Mouse (Mus musculus): ENCODE data around the gene Reps2.

Reps2 gene

DNA sequence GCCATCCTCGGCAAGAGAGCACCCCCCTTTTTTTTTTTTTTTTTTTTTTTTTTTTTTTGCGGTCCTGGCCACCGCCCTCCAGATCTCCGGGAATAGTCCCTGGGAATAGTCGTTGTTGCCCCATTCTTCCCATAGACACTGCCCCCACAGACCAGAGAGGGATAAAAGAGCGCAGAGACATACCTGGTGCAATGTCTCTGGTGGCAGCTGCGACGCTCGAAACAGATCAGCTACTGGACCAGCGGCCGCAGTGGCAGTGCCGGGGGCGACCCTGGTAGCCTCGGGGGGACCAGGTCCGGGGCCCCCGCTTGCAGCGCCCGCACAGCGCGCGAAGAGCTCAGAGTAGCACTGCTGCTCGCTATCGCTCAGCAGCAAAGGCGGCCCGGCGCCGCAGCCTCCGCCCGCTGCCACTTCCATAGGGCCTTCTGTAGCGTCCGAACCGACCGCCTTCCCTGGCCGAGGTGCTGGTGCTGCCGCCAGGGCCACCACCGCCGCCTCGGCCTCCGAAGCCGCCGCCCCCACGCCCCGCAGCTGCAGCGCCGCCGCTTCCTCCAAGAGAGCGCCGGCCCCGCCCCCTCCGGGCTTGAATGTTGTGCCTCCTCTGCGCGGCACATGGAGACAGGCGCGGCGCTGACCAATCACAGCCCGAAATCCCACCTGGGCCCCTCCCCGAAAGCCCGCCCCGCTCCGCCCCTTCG is at the start of gene Reps2:
Reps2 (minus strand) TSS at position 559 of the 698 bp plus-strand sequence.
- peak; percentile 53 to 61 for DNase-seq

DNA sequence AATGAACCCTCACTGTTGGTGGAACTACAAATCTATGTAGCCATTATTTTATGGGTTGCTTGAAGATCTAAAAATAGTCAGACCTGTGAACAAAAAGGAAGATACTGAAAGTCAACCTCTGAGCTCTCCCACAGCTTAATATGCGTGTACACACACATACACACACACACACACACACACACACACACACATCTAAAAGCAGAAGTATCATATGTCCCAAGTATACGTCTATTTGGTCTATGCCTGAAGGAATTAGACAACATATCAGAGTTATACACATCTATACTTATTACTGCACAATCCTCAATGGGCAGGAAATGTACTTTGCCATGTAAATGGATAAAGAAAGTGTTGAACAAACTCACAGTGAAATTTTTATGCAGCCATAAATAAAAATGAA is 47.8 kb upstream of the Reps2 start:
- DNase-seq = no peak

DNA sequence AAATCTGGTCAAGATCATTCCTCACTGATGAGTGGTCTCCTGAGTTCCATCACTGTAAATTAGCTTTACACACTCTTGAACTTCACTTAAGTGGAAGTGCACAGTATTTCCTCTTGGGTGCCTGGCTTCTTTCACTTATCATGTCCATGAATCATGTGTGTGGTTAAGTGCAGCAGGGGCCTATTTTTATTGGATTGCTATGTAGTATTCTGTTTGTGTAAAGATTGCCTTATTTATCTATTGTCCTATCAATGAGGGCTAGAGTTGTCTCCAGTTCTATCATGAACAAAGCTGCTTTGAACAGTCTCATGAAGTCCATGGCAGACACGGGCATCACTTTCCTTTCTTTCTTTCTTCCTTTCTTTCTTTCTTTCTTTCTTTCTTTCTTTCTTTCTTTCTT is 41.9 kb upstream of the Reps2 start:
- no peak for DNase-seq

DNA sequence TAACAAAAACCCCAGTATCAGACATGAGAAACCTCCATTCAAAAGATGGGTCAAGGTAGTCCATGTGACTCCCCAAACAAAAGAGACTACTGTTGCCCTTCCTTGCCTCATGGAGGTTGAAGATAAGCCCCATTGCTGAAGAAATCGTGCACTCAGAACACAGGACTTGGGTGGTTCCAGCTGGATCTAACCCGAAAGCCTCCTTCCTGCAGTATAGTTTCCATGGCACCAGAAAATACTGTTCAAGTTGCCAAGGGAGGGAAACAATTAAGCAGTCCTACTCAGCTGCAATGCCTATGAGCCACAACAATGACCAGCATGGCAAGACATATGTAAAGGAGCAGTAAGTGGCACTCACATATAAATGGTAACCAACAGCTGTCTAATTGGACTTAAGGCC is 36.1 kb upstream of the Reps2 start:
- no peak for DNase-seq

DNA sequence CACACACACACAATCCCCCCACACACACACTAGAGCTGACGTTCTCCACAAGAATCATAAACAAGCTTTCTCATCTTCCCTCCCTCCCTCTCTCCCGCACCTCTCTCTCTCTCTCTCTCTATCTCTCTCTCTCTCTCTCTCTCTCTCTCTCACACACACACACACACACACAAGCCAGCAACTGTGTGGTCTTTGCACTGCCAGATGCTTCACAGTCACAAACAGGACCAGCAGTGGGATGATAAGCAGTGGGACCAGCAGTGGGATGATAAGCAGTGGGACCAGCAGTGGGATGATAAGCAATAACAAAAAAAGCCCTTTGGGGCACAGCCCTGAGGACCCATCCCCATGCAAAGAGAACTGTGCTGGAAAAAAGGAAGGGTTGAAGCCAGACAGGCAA is 35.4 kb upstream of the Reps2 start:
- DNase-seq = no peak

DNA sequence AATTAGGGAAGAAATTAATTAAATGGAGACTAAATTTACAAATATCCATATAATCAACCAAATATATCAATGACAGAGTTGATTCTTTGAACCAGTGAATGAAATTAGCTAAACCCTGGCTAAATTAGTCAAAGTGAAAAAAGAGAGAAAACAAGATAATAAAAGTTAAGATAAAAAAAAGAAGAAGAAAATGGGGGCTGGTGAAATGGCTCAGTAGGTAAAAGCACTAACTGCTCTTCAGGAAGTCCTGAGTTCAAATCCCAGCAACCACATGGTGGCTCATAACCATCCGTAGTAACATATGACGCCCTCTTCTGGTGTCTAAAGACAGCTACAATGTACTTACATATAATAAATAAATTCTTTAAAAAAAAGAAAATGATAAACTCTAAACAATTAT is 22.7 kb upstream of the Reps2 start:
- DNase-seq = no peak

DNA sequence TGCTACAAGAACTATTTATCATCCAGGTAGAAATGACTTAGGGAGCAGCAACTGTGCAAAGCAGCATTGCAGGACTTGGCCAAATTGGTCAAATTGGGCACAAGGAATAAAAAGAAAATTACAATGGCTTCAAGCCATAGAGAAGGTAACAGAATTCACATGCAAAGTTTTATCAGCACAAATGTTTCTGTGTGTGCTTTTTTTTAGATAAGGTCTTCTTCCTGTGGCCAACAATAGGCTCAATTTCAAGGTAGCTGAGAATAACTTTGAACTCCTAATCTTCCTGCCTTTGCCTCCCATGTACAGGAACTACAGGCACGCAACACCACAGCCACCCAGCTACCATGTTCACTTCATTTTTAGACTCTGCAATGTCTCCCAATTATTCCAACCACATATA is 16.7 kb upstream of the Reps2 start:
- DNase-seq = no peak

DNA sequence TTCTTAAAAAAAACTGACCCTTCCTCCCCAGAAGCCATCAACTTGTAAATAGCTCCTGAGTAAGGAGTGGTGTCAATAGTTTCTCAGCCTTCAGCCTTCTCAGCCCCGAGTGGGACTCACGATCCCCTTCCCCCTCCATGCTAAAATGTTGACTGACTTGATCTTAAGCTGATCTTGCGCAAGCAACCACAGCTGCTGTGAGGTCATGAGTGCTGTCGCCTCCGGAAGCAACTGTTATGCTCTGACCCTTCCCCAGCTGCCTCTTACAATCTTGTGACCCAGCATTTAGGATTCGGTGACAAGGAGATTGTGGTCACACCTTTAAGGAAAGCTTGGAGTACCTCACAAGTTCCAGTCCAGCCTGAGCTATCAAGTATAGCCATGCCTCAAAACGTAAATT is 10.1 kb upstream of the Reps2 start:
- DNase-seq = no peak

DNA sequence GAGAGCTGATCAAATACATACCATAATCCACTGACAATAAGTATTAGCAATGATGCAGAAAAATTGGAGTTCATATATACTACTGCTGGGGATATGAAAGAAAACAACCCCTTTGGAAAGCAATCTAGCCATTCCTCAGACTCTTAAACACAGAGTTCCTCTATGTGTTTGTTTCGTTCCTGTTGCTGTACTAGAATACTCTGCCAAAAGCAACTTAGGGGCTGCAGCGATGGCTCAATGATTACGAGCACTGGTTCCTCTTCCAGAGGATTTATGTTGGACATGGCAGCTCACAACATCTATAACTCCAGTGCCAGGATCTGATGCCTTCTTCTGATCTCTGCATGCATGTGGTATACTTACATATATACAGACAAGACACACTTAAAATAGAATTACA is 9.0 kb upstream of the Reps2 start:
- no peak for DNase-seq

DNA sequence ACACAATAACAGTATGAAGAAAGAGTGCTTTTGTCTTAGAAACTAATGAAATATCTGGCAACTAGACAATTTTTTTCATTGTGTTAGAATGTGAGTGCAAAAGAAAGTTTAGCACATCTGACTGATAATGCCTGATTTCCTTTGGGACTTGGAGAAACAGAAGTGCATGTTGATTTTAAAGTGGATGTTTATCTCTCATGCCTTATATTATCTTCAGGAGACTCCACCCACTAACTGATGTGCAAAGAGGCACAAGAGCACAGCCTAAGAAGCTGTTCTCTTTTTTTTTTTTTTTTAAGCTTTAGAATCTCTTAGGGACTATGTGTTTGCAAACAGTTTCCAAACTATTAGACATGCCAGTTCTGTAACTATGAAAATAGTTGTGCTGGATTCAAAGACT is 7.7 kb upstream of the Reps2 start:
- DNase-seq = no peak

DNA sequence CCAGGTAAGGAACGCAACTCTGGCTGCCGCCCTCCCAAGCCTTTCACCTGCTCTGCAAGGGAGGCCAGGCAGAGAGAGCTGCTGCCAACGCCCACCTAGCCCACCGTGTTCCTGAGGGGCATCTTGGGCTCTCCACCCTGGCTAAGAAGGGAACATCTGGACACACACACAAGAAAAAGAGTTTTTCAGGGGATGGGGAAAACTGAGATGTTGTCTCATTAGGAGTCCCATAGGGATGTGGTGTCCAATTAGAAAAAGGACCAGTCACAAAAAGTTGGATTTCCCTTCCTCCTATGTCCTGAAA is 292 bp upstream of the Reps2 start:
- DNase-seq = no peak

DNA sequence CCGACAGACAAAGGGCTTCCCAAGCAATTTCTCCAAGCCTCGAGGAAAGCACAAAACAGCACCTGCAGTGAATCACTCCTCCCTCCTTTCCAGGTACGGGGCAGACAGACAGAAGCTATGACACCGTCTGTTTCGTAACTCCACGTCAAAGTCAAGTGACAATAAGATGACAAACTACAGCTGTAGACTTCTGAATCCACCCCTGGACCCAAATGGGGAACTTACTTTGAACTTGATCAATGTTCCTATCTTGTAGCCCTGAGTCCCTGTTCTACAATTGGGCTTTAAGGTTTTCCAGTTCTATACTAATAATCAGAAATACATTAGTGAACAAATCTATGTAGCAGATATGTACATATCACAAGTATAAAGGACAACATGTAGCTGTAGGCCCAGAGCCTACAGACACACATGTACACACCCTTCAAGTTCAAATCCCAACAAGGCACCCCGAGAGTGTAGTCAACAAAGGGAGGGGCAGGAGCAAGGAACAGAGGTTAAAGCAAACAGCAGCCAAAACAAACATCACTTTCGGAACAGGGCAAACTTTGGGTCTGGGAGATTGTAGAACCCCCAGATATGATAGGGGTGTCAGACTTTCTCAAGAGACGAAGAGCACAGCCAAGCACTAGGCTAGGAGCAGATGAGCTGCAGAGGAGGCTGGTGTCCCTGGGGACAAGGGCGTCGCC is 903 bp downstream of the Reps2 start:
- no peak for DNase-seq

DNA sequence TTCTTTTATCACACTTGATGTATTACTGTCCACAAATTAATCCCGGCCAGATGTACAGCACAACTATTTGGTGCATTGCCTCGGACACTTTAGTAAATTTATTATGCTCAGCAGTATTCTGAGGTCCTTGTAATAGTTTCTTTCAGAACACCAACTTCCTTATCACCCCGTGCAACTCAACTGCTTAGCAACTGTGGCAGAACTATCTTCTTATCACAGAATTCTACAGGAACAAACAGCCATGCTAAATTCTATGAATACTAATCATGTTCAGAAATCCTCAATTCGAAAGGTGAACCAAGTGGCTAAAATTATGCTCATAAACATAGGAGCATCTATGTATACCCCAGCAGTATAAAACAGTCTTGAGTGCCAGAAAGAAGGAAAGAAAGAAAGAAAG is 1.7 kb downstream of the Reps2 start:
- no peak for DNase-seq

DNA sequence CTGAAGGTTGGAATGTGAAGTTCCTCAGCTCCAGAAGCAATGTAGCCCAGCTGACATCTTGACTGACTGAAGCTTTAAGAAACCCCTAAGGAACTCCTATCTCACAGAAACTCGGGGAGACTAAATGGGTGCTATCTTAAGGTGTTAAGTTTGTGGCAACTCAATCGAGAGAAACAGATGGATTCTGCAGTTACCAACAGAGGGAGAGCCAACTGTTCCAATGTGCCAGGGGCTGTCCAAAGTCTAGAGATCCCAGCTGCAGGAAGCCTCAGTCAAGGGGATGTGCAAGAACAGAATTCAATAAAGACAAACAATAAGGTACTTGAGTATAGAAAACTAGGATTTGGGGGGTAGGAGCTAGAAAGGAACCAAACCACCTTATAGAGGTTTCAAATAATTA is 8.3 kb downstream of the Reps2 start:
- DNase-seq = no peak

DNA sequence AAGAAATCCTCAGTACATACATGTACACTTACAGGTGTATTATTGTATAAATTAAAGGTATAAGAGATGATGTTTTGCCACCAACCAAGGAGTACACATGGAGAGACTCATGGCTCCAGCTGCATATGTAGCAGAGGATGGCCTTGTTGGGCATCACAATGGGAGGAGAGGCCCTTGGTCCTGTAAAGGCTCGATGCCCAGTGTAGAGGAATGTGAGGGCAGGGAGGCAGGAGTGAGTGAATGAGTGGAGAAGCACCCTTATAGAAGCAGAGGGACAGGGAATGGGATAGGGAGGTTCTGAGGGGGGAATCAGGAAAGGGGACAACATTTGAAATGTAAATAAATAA is 21.4 kb downstream of the Reps2 start:
- DNase-seq = no peak

DNA sequence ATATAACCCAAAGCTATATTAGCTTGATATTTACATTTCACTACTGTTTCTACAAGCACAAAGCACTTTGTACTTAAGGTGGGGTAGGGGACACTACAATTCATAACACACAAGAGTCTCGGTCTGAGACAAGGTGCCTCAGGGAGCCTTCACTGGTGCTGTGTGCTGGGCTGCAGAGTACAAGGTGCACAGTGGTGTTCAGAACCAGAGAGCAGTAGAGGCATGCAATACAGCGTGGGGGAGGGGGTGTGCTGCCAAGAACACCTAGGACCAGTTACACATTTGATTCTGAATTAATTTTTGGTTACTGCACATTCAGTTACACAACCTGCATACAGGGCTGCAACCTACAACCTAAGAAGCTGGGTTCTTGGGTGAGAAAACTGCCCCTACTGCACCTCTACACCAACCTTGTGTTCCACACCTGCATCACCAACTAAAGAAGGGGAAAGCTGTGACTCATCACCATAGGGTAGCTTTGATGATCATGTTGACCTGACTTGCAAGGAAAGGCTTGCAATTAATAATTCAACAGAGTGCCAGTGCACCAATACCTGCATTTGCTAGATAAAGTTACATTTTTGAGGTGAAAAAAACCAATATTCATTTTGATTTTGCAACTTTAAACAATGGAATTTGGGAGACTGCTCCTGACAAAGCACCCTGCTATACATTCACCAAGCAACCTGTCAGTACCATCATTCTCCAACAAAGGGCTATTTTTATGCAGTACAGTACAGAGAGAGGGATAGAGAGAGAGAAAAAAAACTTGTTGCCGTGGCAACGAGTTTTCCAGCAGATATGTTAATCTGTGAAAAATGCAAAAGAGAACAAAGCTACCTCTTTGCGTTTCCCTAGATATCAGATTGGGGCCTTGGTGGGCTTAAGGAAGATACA is 22.0 kb downstream of the Reps2 start:
- no peak for DNase-seq

DNA sequence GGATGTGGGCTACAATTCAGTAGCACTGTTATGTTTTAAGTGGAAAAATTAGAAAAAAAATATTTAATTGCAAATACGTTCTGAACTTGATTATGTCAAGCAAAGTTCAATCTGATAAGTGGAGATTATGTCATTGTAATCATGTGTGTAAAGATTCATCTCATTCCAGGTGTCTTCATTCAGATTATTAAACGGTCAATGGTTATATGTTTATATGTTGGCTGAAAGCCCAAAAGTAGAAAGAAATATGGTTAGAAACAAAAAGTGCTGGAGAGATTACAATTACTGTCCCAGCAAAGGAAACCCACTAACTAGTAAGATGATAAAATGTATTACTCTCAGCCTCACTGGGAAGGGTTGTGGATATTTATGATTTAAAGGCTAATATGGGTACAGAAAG is 23.7 kb downstream of the Reps2 start:
- no peak for DNase-seq

DNA sequence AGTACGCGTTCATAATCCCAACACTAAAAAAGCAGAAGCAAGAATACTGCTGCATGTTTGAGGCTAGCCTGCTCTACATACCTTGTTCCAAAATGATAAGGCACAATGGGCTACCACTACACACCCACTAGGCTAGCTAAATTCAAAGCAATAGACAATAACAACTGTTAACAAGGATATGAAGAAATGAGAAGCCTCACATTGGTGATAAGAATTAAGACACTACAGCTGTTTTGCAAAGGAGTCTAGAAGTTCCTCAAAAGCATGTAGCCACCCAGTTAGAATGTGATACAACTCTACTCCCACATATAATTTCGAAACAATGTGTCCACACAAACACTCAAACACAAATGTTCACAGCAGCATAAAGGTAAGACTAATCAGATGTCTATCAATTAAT is 24.9 kb downstream of the Reps2 start:
- no peak for DNase-seq

DNA sequence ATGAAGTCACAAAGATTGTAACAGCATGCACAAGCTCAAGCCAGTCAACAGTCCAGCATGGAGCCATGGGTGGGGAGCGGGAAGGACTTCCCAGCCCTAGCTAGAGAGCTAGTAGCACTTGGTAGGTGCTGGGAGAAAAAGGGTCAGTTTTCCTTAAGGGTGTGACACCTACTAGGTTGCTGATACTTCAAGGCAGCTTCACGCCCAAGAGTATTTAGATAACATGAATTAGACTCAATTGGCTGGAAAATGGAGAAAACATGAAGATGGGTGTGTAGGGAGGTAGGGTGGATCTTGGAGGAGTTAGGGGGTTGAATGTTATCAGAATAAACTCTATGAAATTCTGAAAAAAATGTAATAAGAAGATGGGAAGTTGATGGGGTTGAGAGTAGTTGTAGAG is 37.3 kb downstream of the Reps2 start:
- no peak for DNase-seq

DNA sequence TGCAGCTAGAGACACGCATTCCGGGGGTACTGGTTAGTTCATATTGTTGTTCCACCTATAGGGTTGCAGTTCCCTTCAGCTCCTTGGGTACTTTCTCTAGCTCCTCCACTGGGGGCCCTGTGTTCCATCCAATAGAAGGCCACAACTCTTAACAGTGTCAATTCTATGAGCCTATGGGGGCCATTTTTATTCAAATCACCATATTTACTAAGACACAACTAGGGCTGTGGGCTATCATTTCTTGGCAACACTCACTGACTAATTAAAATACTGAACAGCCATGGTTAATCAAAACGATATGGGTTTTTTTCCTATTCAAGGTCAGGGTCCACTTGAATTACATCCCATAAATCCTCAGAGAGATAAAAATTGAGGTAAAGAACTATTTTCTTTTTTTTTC is 43.8 kb downstream of the Reps2 start:
- no peak for DNase-seq

DNA sequence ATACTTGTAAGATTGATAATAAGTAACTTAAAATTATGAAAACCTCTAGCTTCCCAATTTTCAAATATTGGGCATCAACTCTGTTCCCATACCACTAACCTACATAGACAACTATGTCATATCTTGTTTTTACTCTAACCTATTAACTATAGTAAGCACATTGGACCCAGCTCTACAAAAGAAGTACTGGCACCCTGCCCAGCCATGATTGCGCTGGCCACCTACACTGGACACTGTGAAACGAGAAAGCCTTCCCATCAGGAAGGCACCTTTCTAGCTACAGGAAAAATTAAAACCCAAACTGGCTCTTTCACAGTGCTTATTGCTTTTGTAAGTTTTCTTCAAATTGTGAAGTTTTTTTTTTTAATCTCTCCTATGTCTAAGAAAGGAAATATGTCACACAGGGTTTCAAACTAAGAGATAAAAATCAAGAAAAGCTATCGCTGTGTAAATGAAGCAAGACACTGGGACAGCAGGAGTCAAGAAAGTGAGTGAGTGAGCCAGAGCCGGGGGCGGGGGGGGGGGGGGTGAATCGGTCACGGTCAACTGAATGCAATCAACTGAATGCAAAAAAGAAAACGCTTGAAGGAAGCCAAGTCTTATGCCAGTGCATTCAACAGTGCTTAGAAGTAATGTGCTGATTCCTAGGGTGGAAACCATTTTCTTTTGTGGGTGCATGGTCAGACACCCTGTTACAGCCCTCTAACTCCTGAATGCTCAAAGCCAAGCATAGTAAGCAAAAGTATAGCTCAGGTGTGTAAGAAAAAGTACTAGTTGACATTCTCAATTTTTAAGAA is 52.2 kb downstream of the Reps2 start:
- no peak for DNase-seq

DNA sequence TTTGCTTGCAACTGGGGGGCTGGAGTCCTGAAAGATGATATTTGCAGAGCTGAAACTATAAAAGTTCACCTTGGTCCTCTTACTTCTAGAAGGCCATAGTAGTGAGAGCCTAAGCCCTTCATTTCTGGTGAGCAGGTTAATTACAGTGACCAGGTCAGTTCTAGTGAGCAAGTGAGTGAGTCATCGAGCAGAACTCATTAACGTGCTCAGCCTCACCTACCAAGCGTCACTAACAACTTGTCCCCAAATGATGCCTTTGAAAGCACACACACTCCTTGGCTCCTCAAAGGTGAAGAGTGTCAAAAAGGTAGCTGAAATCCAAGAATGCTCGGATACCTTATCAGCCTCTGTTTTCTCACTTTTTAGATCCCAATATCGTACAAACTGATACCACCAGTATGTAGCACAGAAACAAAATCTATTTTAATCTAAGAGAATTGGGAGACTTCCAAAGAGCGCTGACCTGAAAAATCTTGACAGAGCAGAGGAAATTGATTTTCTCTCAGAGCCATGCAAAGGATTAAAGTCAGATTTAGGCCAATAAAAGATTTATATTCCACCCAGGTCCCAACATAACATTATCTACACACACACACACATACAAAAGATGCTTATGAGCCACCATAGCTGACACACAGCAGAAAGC is 53.2 kb downstream of the Reps2 start:
- no peak for DNase-seq
